Mouse (Mus musculus) lung, adult 2 months (tissue): ENCODE data around the gene Tnfaip1. TPM values are rescaled to one million over a fixed set of nuclear protein-coding genes. Genes with fewer than 3 reads are reported as not detected.
"Not testable (repeated sequence)": the region's sequence is repeated elsewhere in the genome, so short reads cannot be mapped to it uniquely, and the experiment has no call there.

Experiments
- DNase-seq: peaks from one replicate; pipeline ENCODE4 v3.0.0; 2022
- H3K4me1 ChIP-seq: fragments of 200-500 bp; 2 replicates; pipeline ENCODE4 v1.6.1; 2011; ENCODE audit warnings: low read length; ENCODE audit not compliant: control insufficient read depth, insufficient read depth
- H3K4me3 ChIP-seq: fragments of 200-500 bp; replicated peaks from 2 replicates; pipeline ENCODE3; 2011; ENCODE audit warnings: low read depth, mild to moderate bottlenecking, control low read depth, low read length; ENCODE audit errors: extremely low read depth
- CTCF ChIP-seq: fragments of 200-500 bp; IDR thresholded peaks from 2 replicates; pipeline ENCODE4 v1.5.1; 2011; ENCODE audit warnings: mild to moderate bottlenecking, low read length, control low read depth; ENCODE audit not compliant: insufficient read depth
- POLR2A ChIP-seq: fragments of 200-500 bp; IDR thresholded peaks from 2 replicates; pipeline ENCODE4 v1.6.1; 2011; ENCODE audit warnings: low read depth, mild to moderate bottlenecking, control low read depth, low read length, borderline replicate concordance; ENCODE audit errors: extremely low read depth
- WGBS: fragments of 180-500 bp; shearing (Covaris S2); methylation state at CpG from one replicate; pipeline ENCODE4 v1.1.7; 2018; 5-methylcytosine and 5-hydroxymethylcytosine counted together
- polyA plus RNA-seq: library from polyadenylated mRNA; depleted of rRNA; stranded (reverse); fragments of >200 nt; gene quantifications from 2 replicates; pipeline ENCODE4 v1.2.3, GENCODE M21; 2012

Gene Tnfaip1
- polyA plus RNA-seq, 1 experiment = 81.7 TPM

DNA sequence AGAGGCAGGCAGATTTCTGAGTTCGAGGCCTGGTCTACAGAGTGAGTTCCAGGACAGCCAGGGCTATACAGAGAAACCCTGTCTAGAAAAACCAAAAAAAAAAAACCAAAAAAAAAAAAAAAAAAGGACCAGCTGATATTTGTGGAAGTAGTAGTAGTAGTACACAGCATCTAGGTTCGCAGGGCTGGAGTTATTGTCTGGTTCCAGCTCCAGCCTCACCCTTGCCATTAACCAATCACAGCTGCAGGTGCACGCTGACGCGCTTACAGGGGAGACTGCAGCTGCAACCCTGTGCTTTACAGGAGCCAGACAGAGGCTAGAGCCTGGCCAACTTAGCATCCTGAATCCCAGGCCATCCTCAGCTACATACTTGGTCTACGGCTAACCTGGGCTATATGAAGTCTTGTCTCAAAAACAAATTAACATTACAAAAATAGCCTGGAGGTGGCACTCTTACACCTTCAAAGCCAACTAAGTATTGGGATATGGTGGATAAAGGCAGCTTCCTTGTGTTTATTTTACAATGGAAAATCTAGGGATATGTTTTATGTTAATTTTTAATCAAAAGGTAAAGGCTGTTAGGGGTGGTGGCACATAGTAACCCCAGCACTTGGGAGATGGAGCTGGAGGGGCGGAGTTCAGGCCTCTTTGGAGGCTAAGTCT lies 8.4 kb upstream of the Tnfaip1 start:
- WGBS = 90% methylated on average over 7 of the region's 7 CpGs
- TF ChIP-seq CTCF (no peak), POLR2A (no peak)
- Histone ChIP-seq H3K4me3 (no peak overlapping the region), H3K4me1 (no peaks in the 10 kb centered on the region)
- no peak for DNase-seq

DNA sequence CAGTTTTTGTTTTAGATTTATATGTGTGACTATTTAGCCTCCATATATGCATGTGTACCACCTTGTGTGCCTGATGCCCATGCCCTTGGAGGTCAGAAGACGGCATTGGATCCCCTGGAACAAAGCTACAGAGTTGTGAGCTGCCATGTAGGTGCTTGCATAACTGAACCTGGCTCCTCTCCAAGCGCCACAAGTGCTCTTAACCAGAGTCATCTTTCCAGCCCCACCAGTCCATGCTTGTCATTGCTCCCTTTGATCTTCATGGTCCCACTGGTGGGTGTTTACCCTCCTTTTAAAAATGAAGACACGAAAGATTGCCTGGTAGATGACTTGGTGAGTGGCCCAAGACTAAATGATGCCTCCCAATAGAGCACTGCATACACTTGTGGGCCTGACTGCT lies 4.2 kb upstream of the Tnfaip1 start:
- peak; percentile 56 for DNase-seq
- H3K4me1 ChIP-seq = peaks cover 8% of the 10 kb centered on the region
- WGBS = 65% methylated on average over 3 of the region's 3 CpGs
- TF ChIP-seq CTCF = no peak
- TF ChIP-seq POLR2A = no peak
- H3K4me3 ChIP-seq = no peak overlapping the region

DNA sequence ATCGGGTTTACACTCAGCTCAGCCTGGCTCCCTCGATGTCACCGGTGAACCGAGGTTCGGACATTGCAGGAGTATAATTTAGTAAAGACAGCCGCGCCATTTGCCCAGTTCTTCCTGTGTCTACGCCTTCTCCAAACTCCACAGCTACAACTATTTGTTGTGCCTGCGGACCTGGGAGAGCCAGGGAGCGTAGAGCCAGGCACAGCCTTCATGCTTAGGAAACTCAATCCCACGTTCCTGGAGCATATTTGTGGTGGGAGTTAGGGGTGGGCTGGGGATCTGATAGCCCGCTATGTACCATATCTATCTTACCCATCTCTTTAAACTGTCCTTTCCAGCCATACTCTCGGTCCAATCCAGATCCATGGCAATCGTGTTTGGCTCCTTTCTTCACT lies 555 bp upstream of the Tnfaip1 start:
- TF ChIP-seq POLR2A = no peak
- H3K4me3 ChIP-seq = peak overlapping the region; percentile 91
- peaks cover 10% of the 10 kb centered on the region for H3K4me1 ChIP-seq
- DNase-seq = no peak
- 1% methylated on average over 14 of the region's 14 CpGs for WGBS

DNA sequence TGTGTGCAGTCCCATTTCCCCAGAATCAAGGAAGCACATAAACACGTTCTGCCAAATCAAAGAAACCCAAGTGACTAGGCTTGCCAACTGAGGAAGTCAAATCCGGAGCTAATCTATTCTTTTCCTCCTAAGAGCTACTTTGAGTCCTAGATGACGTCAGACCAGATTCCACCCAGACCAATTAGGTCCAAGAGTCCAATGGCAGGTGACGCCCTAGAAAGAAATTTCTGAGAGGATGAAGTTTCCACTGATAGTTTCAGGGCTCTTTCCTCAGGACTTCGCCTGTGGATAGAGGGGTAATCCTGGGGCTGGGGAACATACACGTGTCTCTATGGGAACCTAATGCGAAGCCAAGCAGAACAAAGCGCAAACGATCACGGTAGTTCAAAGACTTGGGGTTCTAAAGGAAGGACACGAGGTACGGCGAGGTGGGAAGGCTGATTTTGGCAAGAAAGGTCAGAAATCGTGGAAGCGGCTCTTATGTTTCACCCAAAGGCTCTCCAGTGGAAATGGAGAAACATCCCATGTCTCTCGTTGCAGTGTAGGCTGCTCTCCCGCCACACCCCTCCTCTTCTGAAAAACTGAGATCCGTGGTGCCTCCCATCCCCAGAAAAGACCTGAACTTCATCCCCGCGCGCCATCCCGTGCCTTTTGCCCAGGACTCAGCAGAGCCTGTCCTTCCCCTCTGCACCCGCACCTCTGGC lies 604 bp downstream of the Tnfaip1 start:
- TF ChIP-seq POLR2A (no peak), CTCF (no peak)
- peak; percentile 52 for DNase-seq
- 2% methylated on average over 23 of the region's 23 CpGs for WGBS

DNA sequence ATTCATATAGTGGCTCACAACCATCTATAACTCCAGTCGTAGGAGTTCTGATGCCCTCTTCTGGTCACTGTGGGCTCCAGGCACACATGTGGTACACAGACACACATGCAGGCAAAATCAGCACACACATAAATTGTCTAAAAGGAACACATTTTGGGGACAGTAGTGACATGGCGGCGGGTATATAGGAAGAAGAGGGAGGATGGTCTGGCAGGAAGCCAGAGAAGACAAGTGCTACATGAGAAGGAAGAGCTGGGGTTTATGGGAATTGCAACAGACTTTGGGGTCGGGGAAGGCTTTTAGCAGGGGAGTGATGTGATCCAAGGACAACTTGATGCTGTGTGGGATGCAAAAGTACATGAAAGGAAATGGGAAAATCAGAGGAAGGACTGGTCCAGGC lies 1.6 kb downstream of the Tnfaip1 start:
- Histone ChIP-seq H3K4me1 (peaks cover 21% of the 10 kb centered on the region), H3K4me3 (no peak overlapping the region)
- no peak for TF ChIP-seq CTCF
- no peak for TF ChIP-seq POLR2A
- DNase-seq = no peak
- 53% methylated on average over 4 of the region's 4 CpGs for WGBS

More for the DNA sequence above, 604 bp downstream of the Tnfaip1 start:
- H3K4me1 ChIP-seq = peaks cover 15% of the 10 kb centered on the region
- peak overlapping the region; percentile 98 for H3K4me3 ChIP-seq

DNA sequence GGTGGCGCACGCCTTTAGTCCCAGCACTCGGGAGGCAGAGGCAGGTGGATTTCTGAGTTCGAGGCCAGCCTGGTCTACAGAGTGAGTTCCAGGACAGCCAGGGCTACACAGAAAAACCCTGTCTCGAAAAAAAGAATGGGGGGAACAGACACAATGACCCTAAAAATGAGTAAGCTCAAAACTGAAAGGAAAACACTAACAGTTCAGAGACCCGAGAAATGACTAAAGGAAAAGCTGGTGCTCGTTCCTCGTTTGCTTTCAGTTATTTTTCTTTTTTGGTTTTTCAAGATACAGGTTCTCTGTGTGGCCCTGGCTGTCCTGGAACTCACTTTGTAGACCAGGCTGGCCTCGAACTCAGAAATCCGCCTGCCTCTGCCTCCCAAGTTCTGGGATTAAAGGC lies 4.6 kb downstream of the Tnfaip1 start:
- DNase-seq, H3K4me3 ChIP-seq: not testable (repeated sequence)
- 69% methylated on average over 10 of the region's 10 CpGs for WGBS
- H3K4me1 ChIP-seq = peaks cover 13% of the 10 kb centered on the region

DNA sequence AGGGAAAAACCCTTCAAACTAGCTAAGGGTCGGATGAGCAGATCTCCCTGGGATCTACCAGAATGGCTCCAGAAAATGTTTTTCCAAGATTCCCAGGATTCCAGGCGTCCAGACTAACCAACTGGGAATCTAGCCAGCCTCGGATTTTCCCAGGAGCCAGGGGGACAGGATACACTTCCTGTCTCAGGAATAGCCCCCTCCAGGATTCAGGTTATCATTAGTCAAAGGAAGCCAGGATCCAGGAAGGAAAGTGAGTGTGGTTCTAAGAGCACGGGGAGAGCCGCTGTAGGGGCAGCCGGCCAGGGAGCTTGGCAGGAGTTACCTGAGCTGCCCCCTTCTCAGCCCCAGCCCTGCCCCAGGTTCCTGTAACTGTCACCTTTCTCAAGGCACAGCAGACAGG lies 5.1 kb downstream of the Tnfaip1 start:
- TF ChIP-seq CTCF (no peak), POLR2A (no peak)
- Histone ChIP-seq H3K4me3 (no peak overlapping the region), H3K4me1 (peaks cover 13% of the 10 kb centered on the region)
- 31% methylated on average over 6 of the region's 6 CpGs for WGBS
- DNase-seq = no peak

DNA sequence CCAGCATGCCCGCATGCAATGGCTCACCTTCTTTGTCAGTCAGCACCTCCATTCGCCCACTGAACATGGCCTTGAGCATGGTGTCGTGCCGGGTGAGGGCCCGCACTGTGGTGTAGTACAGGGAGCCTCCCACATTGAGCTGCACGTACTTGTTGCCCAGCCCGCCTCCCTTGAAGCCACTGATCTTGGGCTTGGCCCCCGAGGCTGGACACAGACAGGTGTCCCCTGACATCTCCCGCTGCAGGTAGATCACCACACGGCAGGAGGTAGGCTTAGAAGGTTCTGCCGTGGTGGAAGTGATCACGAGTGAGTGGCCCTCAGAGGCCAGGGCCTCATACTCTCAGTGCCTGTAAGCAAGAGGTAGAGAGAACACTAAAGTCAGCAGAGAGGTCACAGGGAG lies 6.1 kb downstream of the Tnfaip1 start:
- no peak for DNase-seq
- Histone ChIP-seq H3K4me1 (peaks cover 18% of the 10 kb centered on the region), H3K4me3 (no peak overlapping the region)
- no peak for TF ChIP-seq CTCF
- no peak for TF ChIP-seq POLR2A
- WGBS = 82% methylated on average over 12 of the region's 12 CpGs

DNA sequence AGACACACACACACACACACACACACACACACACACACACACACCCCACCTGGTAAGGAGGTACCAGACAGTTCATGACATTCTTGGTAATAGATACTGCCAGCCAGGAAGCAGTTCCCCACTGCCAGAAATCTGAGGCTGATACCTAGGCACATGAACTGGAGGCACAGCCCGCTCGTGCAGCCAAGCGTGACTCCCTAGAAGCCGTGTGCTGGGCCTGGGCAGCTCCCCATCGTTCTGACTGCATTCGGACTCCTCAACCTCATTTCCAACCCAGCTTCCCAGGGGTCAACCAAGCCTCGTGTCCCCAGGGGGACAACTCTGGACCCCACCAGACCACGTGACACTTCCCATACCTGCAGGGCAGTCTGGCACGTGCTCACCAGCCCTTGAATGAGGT lies 7.4 kb downstream of the Tnfaip1 start:
- 86% methylated on average over 9 of the region's 9 CpGs for WGBS
- H3K4me1 ChIP-seq = peaks cover 18% of the 10 kb centered on the region
- no peak for TF ChIP-seq POLR2A
- TF ChIP-seq CTCF = no peak
- H3K4me3 ChIP-seq = no peak overlapping the region
- DNase-seq = no peak

DNA sequence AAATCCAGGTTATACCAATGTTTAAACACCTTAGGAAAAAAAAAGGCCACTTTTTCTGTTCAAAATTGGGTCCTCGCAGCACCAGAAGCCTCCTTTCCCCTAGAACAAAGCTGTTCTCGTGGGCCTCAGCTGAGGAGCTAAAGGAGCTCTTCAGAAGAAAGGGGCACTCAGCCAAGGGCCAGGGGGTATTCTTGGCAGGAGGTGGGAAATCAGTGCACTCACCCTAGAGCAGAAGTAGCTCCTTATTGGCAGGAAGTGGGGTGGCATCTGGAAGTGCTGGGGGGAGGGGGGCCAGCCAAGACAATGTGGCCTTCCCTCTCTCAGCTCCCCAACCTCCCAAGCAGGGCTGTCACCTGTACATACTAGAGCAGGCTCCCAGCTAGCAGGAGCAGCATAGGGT lies 11.3 kb downstream of the Tnfaip1 start:
- no peak for DNase-seq
- Histone ChIP-seq H3K4me3 (no peak overlapping the region), H3K4me1 (peaks cover 13% of the 10 kb centered on the region)
- peak; percentile 39; the same call in 1 of the 2 replicates for TF ChIP-seq POLR2A
- no peak for TF ChIP-seq CTCF
- WGBS = 42% methylated on average over 2 of the region's 2 CpGs
